Comparison of ENCODE assay signal across 21 mouse cellular contexts in genomic region chr15:59205091-59205490, GRCm38 (mm10).
"Had no signal": no experiment of that assay in that cellular context is flagged by ENCODE, and none has a peak within 500 bp of the region (broad histone marks: within the 10 kb centered on the region; RNA-seq: fewer than 3 reads in every experiment).

No protein-coding gene starts in this region.

- DNase-seq: kidney, postnatal 10 days; kidney, postnatal 4 days; liver; lung, adult 18-20 months; lung, postnatal 10 days; lung, postnatal 36 days; retina, postnatal 1 day; right cerebral cortex, postnatal 25 days; spleen, adult 18-20 months had no signal

- H3K27me3 ChIP-seq: limb, embryonic 13.5 days; liver, embryonic 15.5 days; lung, embryonic 15.5 days; midbrain, embryonic 13.5 days; neural tube, embryonic 13.5 days; stomach, embryonic 15.5 days had no signal

- H3K4me2 ChIP-seq: limb, embryonic 13.5 days; liver, embryonic 12.5 days; liver, embryonic 15.5 days; lung, embryonic 15.5 days; midbrain, embryonic 13.5 days; neural tube, embryonic 13.5 days; stomach, embryonic 15.5 days had no signal

- H3K36me3 ChIP-seq: limb, embryonic 10.5 days; limb, embryonic 13.5 days; liver, embryonic 12.5 days; liver, embryonic 15.5 days; lung, embryonic 15.5 days; midbrain, embryonic 10.5 days; midbrain, embryonic 13.5 days; neural tube, embryonic 13.5 days; stomach, embryonic 15.5 days had no signal

- H3K9ac ChIP-seq: limb, embryonic 13.5 days; liver, embryonic 12.5 days; liver, embryonic 15.5 days; lung, embryonic 15.5 days; midbrain, embryonic 13.5 days; neural tube, embryonic 13.5 days; stomach, embryonic 15.5 days had no signal

- H3K9me3 ChIP-seq: limb, embryonic 10.5 days; limb, embryonic 13.5 days; liver, embryonic 12.5 days; liver, embryonic 15.5 days; lung, embryonic 15.5 days; midbrain, embryonic 10.5 days; midbrain, embryonic 13.5 days; neural tube, embryonic 13.5 days; stomach, embryonic 15.5 days had no signal

- H3K4me1 ChIP-seq: liver, embryonic 12.5 days; liver, embryonic 15.5 days; midbrain, embryonic 13.5 days had no signal

- H3K4me3 ChIP-seq: limb, embryonic 10.5 days; limb, embryonic 13.5 days; liver, embryonic 12.5 days; liver, embryonic 15.5 days; lung, embryonic 15.5 days; megakaryocyte, embryonic 14.5 days; midbrain, embryonic 10.5 days; midbrain, embryonic 13.5 days; myocyte; neural tube, embryonic 13.5 days; stomach, embryonic 15.5 days had no signal

- ATAC-seq: liver, embryonic 12.5 days; midbrain, embryonic 13.5 days; midbrain, embryonic 16.5 days had no signal

- H3K27ac ChIP-seq: limb, embryonic 10.5 days; limb, embryonic 13.5 days; liver, embryonic 12.5 days; liver, embryonic 15.5 days; lung, embryonic 15.5 days; midbrain, embryonic 10.5 days; midbrain, embryonic 13.5 days; neural tube, embryonic 13.5 days; stomach, embryonic 15.5 days had no signal
